Mouse (Mus musculus) spleen, adult 2 months (tissue): ENCODE results near the gene Gda.

ENCODE experiments used
- CTCF ChIP-seq: fragments of 200-500 bp; IDR thresholded peaks from 2 replicates; pipeline ENCODE4 v1.5.1; 2011; ENCODE audit warnings: mild to moderate bottlenecking, inconsistent platforms; ENCODE audit not compliant: insufficient read depth, insufficient read length, insufficient replicate concordance; ENCODE audit errors: extremely low read depth
- POLR2A ChIP-seq: fragments of 200-500 bp; IDR thresholded peaks from 2 replicates; pipeline ENCODE4 v1.6.1; 2011; ENCODE audit warnings: low read depth, low read length, inconsistent platforms

DNA sequence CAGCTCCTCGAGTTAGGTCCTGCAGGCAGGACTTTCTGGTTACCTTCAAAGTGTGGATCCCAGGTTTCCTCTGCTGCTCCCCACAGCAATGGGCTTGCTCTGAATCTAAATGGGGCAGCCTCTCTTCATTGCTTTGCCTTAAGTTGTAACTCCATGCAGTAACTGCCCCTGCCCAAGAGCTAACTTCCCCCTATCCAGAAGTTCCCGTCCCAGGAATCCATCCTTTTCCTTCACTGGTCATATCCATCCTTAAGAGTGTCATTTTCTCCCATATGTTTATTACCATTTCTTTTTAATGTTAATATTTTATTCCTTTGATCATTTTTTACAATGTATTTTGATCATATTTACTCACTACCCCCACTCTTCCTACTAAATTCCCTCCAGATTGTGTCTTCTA lies at the start of gene Gda:
- TF ChIP-seq POLR2A (no peak), CTCF (no peak)
